Mouse (Mus musculus) CH12.LX (cell line): ENCODE measurements around the gene Dusp10.

Experiments
- EP300 ChIP-seq: IDR thresholded peaks from 2 replicates; pipeline ENCODE4 v1.6.1; 2011; ENCODE audit warnings: low read length, improper control_type of control experiment
- GABPA ChIP-seq: IDR thresholded peaks from 2 replicates; pipeline ENCODE4 v1.6.1; 2012; ENCODE audit warnings: low read depth, low read length, improper control_type of control experiment, inconsistent platforms; ENCODE audit not compliant: insufficient replicate concordance
- HCFC1 ChIP-seq: IDR thresholded peaks from 2 replicates; pipeline ENCODE4 v1.6.1; 2012; ENCODE audit warnings: low read depth, mild to moderate bottlenecking, inconsistent platforms, low read length, improper control_type of control experiment
- SIN3A ChIP-seq: IDR thresholded peaks from 2 replicates; pipeline ENCODE4 v1.6.1; 2012; ENCODE audit warnings: low read length, improper control_type of control experiment, inconsistent platforms
- UBTF ChIP-seq: IDR thresholded peaks from 2 replicates; pipeline ENCODE4 v1.6.1; 2012; ENCODE audit warnings: low read depth, mild to moderate bottlenecking, inconsistent platforms, low read length, improper control_type of control experiment, moderate library complexity
- USF1 ChIP-seq: IDR thresholded peaks from 2 replicates; pipeline ENCODE4 v1.6.1; 2014; ENCODE audit warnings: low read depth, mild to moderate bottlenecking, inconsistent platforms, low read length, improper control_type of control experiment

GRCm38 (mm10) chr1:184084961-184085360 is 71.9 kb downstream of the Dusp10 start:
- TF ChIP-seq GABPA (no peak), SIN3A (no peak), EP300 (no peak), USF1 (no peak), UBTF (no peak), HCFC1 (no peak)
